Mouse (Mus musculus): ENCODE measurements around the gene Kcnn4. TPM values are rescaled to one million over a fixed set of nuclear protein-coding genes. Genes with fewer than 3 reads are reported as not detected.

The Kcnn4 gene
- polyA plus RNA-seq, 1 experiment from 2014 or later: 3.4 TPM

- Histone ChIP-seq H3K27ac (ENCODE audit: low read depth, low read length) (no peak overlapping the region), H3K4me3 (ENCODE audit: low read depth, low read length) (no peak overlapping the region), H3K4me2 (no peak overlapping the region), H3K9me3 (ENCODE audit: control insufficient read depth, low read length) (peaks cover 3% of the 10 kb centered on the region; the same call in 1 of the 2 replicates), H3K36me3 (ENCODE audit: control insufficient read depth, insufficient read depth, low read length) (no peaks in the 10 kb centered on the region), H3K9ac (ENCODE audit: low read length) (no peak overlapping the region), H3K27me3 (ENCODE audit: control insufficient read depth, insufficient read depth, low read length) (no peaks in the 10 kb centered on the region), H3K4me1 (ENCODE audit: control insufficient read depth, insufficient read depth, low read length) (no peaks in the 10 kb centered on the region)
- ATAC-seq (ENCODE audit: low FRiP score): no peak
- DNase-seq (ENCODE audit: low spot score, missing footprints): no peak
- WGBS: 63% methylated on average over 4 of the region's 4 CpGs
Observed at GRCm38 (mm10) chr7:24361001-24361400, 9.1 kb upstream of the Kcnn4 start.

GRCm38 (mm10) chr7:24363228-24363627 is 6.8 kb upstream of the Kcnn4 start:
- H3K9me3 ChIP-seq (ENCODE audit: control insufficient read depth, low read length): peaks cover 3% of the 10 kb centered on the region; the same call in 1 of the 2 replicates
- H3K36me3 ChIP-seq (ENCODE audit: control insufficient read depth, insufficient read depth, low read length): no peaks in the 10 kb centered on the region
- H3K4me1 ChIP-seq (ENCODE audit: control insufficient read depth, insufficient read depth, low read length): no peaks in the 10 kb centered on the region
- 30% methylated on average over 6 of the region's 7 CpGs for whole genome bisulfite sequencing
- H3K4me3 ChIP-seq (ENCODE audit: low read depth, low read length): no peak overlapping the region
- no peak overlapping the region for H3K27ac ChIP-seq (ENCODE audit: low read depth, low read length)
- no peak for ATAC-seq (ENCODE audit: low FRiP score)
- DNase-seq (ENCODE audit: low spot score, missing footprints): no peak
- no peaks in the 10 kb centered on the region for H3K27me3 ChIP-seq (ENCODE audit: control insufficient read depth, insufficient read depth, low read length)
- no peak overlapping the region for H3K4me2 ChIP-seq
- no peak overlapping the region for H3K9ac ChIP-seq (ENCODE audit: low read length)

GRCm38 (mm10) chr7:24364827-24365226 is 5.2 kb upstream of the Kcnn4 start:
- Histone ChIP-seq H3K4me1 (ENCODE audit: control insufficient read depth, insufficient read depth, low read length) (no peaks in the 10 kb centered on the region), H3K9me3 (ENCODE audit: control insufficient read depth, low read length) (peaks cover 3% of the 10 kb centered on the region; the same call in 1 of the 2 replicates), H3K9ac (ENCODE audit: low read length) (0 out of 2 replicates have a peak overlapping the region, but pooled peaks have one; percentile 36), H3K27me3 (ENCODE audit: control insufficient read depth, insufficient read depth, low read length) (no peaks in the 10 kb centered on the region), H3K4me3 (ENCODE audit: low read depth, low read length) (no peak overlapping the region), H3K36me3 (ENCODE audit: control insufficient read depth, insufficient read depth, low read length) (no peaks in the 10 kb centered on the region), H3K27ac (ENCODE audit: low read depth, low read length) (no peak overlapping the region), H3K4me2 (no peak overlapping the region)
- whole genome bisulfite sequencing: 26% methylated on average over 10 of the region's 10 CpGs
- ATAC-seq (ENCODE audit: low FRiP score) (peak; percentile 70; the same call in 1 of the 2 replicates), DNase-seq (ENCODE audit: low spot score, missing footprints) (peak; percentile 99)

GRCm38 (mm10) chr7:24365258-24366014 is 4.6 kb upstream of the Kcnn4 start:
- Histone ChIP-seq H3K27me3 (ENCODE audit: control insufficient read depth, insufficient read depth, low read length) (no peaks in the 10 kb centered on the region; the same call in 1 of the 2 replicates), H3K4me2 (no peak overlapping the region), H3K36me3 (ENCODE audit: control insufficient read depth, insufficient read depth, low read length) (no peaks in the 10 kb centered on the region), H3K9ac (ENCODE audit: low read length) (0 out of 2 replicates have a peak overlapping the region, but pooled peaks have one; percentile 36), H3K27ac (ENCODE audit: low read depth, low read length) (no peak overlapping the region), H3K9me3 (ENCODE audit: control insufficient read depth, low read length) (peaks cover 3% of the 10 kb centered on the region; the same call in 1 of the 2 replicates), H3K4me3 (ENCODE audit: low read depth, low read length) (no peak overlapping the region), H3K4me1 (ENCODE audit: control insufficient read depth, insufficient read depth, low read length) (no peaks in the 10 kb centered on the region)
- WGBS: 86% methylated on average over 5 of the region's 5 CpGs
- ATAC-seq (ENCODE audit: low FRiP score): peak; percentile 22
- peak; percentile 64 for DNase-seq (ENCODE audit: low spot score, missing footprints)

- Histone ChIP-seq H3K4me3 (ENCODE audit: low read depth, low read length) (no peak overlapping the region), H3K27me3 (ENCODE audit: control insufficient read depth, insufficient read depth, low read length) (no peaks in the 10 kb centered on the region; the same call in 1 of the 2 replicates), H3K27ac (ENCODE audit: low read depth, low read length) (no peak overlapping the region), H3K4me1 (ENCODE audit: control insufficient read depth, insufficient read depth, low read length) (no peaks in the 10 kb centered on the region), H3K9ac (ENCODE audit: low read length) (no peak overlapping the region), H3K9me3 (ENCODE audit: control insufficient read depth, low read length) (no peaks in the 10 kb centered on the region), H3K36me3 (ENCODE audit: control insufficient read depth, insufficient read depth, low read length) (no peaks in the 10 kb centered on the region), H3K4me2 (no peak overlapping the region)
- DNase-seq (ENCODE audit: low spot score, missing footprints) (peak; percentile 12), ATAC-seq (ENCODE audit: low FRiP score) (no peak)
- WGBS: 75% methylated on average over 15 of the region's 15 CpGs
Observed at GRCm38 (mm10) chr7:24366716-24367632, 3.1 kb upstream of the Kcnn4 start.

GRCm38 (mm10) chr7:24368226-24368625 is 1.8 kb upstream of the Kcnn4 start:
- Histone ChIP-seq H3K27ac (ENCODE audit: low read depth, low read length) (no peak overlapping the region), H3K4me2 (no peak overlapping the region), H3K27me3 (ENCODE audit: control insufficient read depth, insufficient read depth, low read length) (no peaks in the 10 kb centered on the region; the same call in 1 of the 2 replicates), H3K9ac (ENCODE audit: low read length) (no peak overlapping the region), H3K9me3 (ENCODE audit: control insufficient read depth, low read length) (no peaks in the 10 kb centered on the region), H3K36me3 (ENCODE audit: control insufficient read depth, insufficient read depth, low read length) (no peaks in the 10 kb centered on the region), H3K4me1 (ENCODE audit: control insufficient read depth, insufficient read depth, low read length) (no peaks in the 10 kb centered on the region), H3K4me3 (ENCODE audit: low read depth, low read length) (no peak overlapping the region)
- ATAC-seq (ENCODE audit: low FRiP score): no peak
- WGBS: 74% methylated on average over 4 of the region's 4 CpGs
- DNase-seq (ENCODE audit: low spot score, missing footprints): no peak

- H3K4me2 ChIP-seq: no peak overlapping the region
- ATAC-seq (ENCODE audit: low FRiP score): no peak
- WGBS: 91% methylated on average over 7 of the region's 7 CpGs
- H3K27ac ChIP-seq (ENCODE audit: low read depth, low read length): no peak overlapping the region
- no peaks in the 10 kb centered on the region for H3K36me3 ChIP-seq (ENCODE audit: control insufficient read depth, insufficient read depth, low read length)
- H3K9me3 ChIP-seq (ENCODE audit: control insufficient read depth, low read length): no peaks in the 10 kb centered on the region
- H3K9ac ChIP-seq (ENCODE audit: low read length): no peak overlapping the region
- DNase-seq (ENCODE audit: low spot score, missing footprints): peak; percentile 14
- H3K4me3 ChIP-seq (ENCODE audit: low read depth, low read length): no peak overlapping the region
- H3K4me1 ChIP-seq (ENCODE audit: control insufficient read depth, insufficient read depth, low read length): no peaks in the 10 kb centered on the region
- H3K27me3 ChIP-seq (ENCODE audit: control insufficient read depth, insufficient read depth, low read length): no peaks in the 10 kb centered on the region; the same call in 1 of the 2 replicates
Observed at GRCm38 (mm10) chr7:24368946-24369345, 1.1 kb upstream of the Kcnn4 start.

- H3K4me3 ChIP-seq (ENCODE audit: low read depth, low read length): no peak overlapping the region
- no peak overlapping the region for H3K27ac ChIP-seq (ENCODE audit: low read depth, low read length)
- DNase-seq (ENCODE audit: low spot score, missing footprints): peak; percentile 47
- no peaks in the 10 kb centered on the region for H3K36me3 ChIP-seq (ENCODE audit: control insufficient read depth, insufficient read depth, low read length)
- H3K27me3 ChIP-seq (ENCODE audit: control insufficient read depth, insufficient read depth, low read length): no peaks in the 10 kb centered on the region; the same call in 1 of the 2 replicates
- H3K4me2 ChIP-seq: no peak overlapping the region
- H3K9ac ChIP-seq (ENCODE audit: low read length): no peak overlapping the region
- ATAC-seq (ENCODE audit: low FRiP score): no peak
- 78% methylated on average over 6 of the region's 7 CpGs for WGBS
- no peaks in the 10 kb centered on the region for H3K9me3 ChIP-seq (ENCODE audit: control insufficient read depth, low read length)
- no peaks in the 10 kb centered on the region for H3K4me1 ChIP-seq (ENCODE audit: control insufficient read depth, insufficient read depth, low read length)
Observed at GRCm38 (mm10) chr7:24371012-24371808, 1.1 kb downstream of the Kcnn4 start.

Data from midbrain, embryonic 11.5 days (tissue).